Mouse (Mus musculus): ENCODE measurements around the gene Ezh1. TPM values are rescaled to one million over a fixed set of nuclear protein-coding genes. Genes with fewer than 3 reads are reported as not detected.

Ezh1 gene
- polyA plus RNA-seq, 1 experiment = 22.1 TPM

- WGBS = 35% methylated on average over 14 of the region's 14 CpGs
- DNase-seq (ENCODE audit: low read depth, low spot score) = no peak
Observed at GRCm38 (mm10) chr11:101248258-101248994, 22.2 kb upstream of the Ezh1 start.

- DNase-seq (ENCODE audit: low read depth, low spot score) = no peak
- 78% methylated on average over 6 of the region's 6 CpGs for WGBS
Observed at GRCm38 (mm10) chr11:101247521-101248030, 21.3 kb upstream of the Ezh1 start.

GRCm38 (mm10) chr11:101246702-101247012, 20.4 kb upstream of the Ezh1 start:
- 35% methylated on average over 7 of the region's 7 CpGs for WGBS
- no peak for DNase-seq (ENCODE audit: low read depth, low spot score)

- DNase-seq (ENCODE audit: low read depth, low spot score) = no peak
Observed at GRCm38 (mm10) chr11:101245855-101246701, 19.8 kb upstream of the Ezh1 start, which contains the start of gene Ramp2. Gene Ramp2 (plus strand): TSS chr11:101246028.

GRCm38 (mm10) chr11:101245071-101245470, 18.8 kb upstream of the Ezh1 start:
- DNase-seq (ENCODE audit: low read depth, low spot score) = no peak
- 42% methylated on average over 4 of the region's 4 CpGs for WGBS

More at GRCm38 (mm10) chr11:101245855-101246701, 19.8 kb upstream of the Ezh1 start, which contains the start of gene Ramp2:
- 3% methylated on average over 62 of the region's 63 CpGs for WGBS

GRCm38 (mm10) chr11:101238071-101238647, 11.9 kb upstream of the Ezh1 start:
- WGBS = 59% methylated on average over 5 of the region's 5 CpGs
- no peak for DNase-seq (ENCODE audit: low read depth, low spot score)

GRCm38 (mm10) chr11:101236782-101237181, 10.5 kb upstream of the Ezh1 start:
- WGBS = 91% methylated on average over 5 of the region's 5 CpGs
- DNase-seq (ENCODE audit: low read depth, low spot score) = no peak

GRCm38 (mm10) chr11:101235429-101235828, 9.2 kb upstream of the Ezh1 start:
- no peak for DNase-seq (ENCODE audit: low read depth, low spot score)

- no peak for DNase-seq (ENCODE audit: low read depth, low spot score)
Observed at GRCm38 (mm10) chr11:101234124-101234523, 7.9 kb upstream of the Ezh1 start.

GRCm38 (mm10) chr11:101233240-101233639, 7.0 kb upstream of the Ezh1 start:
- DNase-seq (ENCODE audit: low read depth, low spot score) = no peak
- WGBS = 55% methylated on average over 1 of the region's 1 CpGs

GRCm38 (mm10) chr11:101232010-101232839, 6.0 kb upstream of the Ezh1 start:
- DNase-seq (ENCODE audit: low read depth, low spot score) = no peak
- WGBS = 48% methylated on average over 6 of the region's 6 CpGs

- no peak for DNase-seq (ENCODE audit: low read depth, low spot score)
- WGBS = 13% methylated on average over 18 of the region's 18 CpGs
Observed at GRCm38 (mm10) chr11:101230991-101231871, 5.0 kb upstream of the Ezh1 start.

GRCm38 (mm10) chr11:101230526-101230925, 4.3 kb upstream of the Ezh1 start:
- DNase-seq (ENCODE audit: low read depth, low spot score) = no peak
- WGBS = 53% methylated on average over 5 of the region's 5 CpGs

GRCm38 (mm10) chr11:101230061-101230511, 3.8 kb upstream of the Ezh1 start:
- WGBS = 65% methylated on average over 2 of the region's 2 CpGs
- no peak for DNase-seq (ENCODE audit: low read depth, low spot score)

GRCm38 (mm10) chr11:101229361-101229900, 3.2 kb upstream of the Ezh1 start:
- no peak for DNase-seq (ENCODE audit: low read depth, low spot score)
- 40% methylated on average over 8 of the region's 8 CpGs for WGBS

- no peak for DNase-seq (ENCODE audit: low read depth, low spot score)
- 13% methylated on average over 25 of the region's 25 CpGs for WGBS
Observed at GRCm38 (mm10) chr11:101225331-101226064, 765 bp downstream of the Ezh1 start.

GRCm38 (mm10) chr11:101224337-101224736, 1.9 kb downstream of the Ezh1 start:
- WGBS = 52% methylated on average over 3 of the region's 3 CpGs
- DNase-seq (ENCODE audit: low read depth, low spot score) = no peak

Data from large intestine, adult 2 months (tissue).